Mouse (Mus musculus) midbrain, postnatal 0 days (tissue): ENCODE data around the gene Yae1d1. TPM values are rescaled to one million over a fixed set of nuclear protein-coding genes. Genes with fewer than 3 reads are reported as not detected.

ENCODE experiments used
- ATAC-seq: fragments of 200-750 bp; cut with Nextera tagmentation; 2 replicates; pipeline ENCODE4 v1.8.0; 2017; ENCODE audit warnings: moderate number of reproducible peaks, mild to moderate bottlenecking, moderate TSS enrichment, moderate library complexity; ENCODE audit not compliant: low FRiP score
- DNase-seq: peaks from one replicate; pipeline ENCODE4 v3.0.0-alpha.2; 2015; ENCODE audit warnings: low spot score
- H3K27ac ChIP-seq: fragments of 300-500 bp; sonication (generic); 2 replicates; pipeline ENCODE4 v1.5.1; 2014; ENCODE audit warnings: low read depth, mild to moderate bottlenecking, low read length, mixed read lengths
- H3K27me3 ChIP-seq: fragments of 300-500 bp; sonication (generic); 2 replicates; pipeline ENCODE4 v1.6.1; 2014; ENCODE audit warnings: low read length, control low read depth, mixed read lengths; ENCODE audit not compliant: insufficient read depth
- H3K36me3 ChIP-seq: fragments of 300-500 bp; sonication (generic); 2 replicates; pipeline ENCODE4 v1.6.1; 2014; ENCODE audit warnings: low read length, control low read depth, mixed read lengths; ENCODE audit not compliant: insufficient read depth
- H3K4me1 ChIP-seq: fragments of 300-500 bp; sonication (generic); 2 replicates; pipeline ENCODE4 v1.6.1; 2014; ENCODE audit warnings: mild to moderate bottlenecking, control low read depth, antibody characterized with exemption, low read length, mixed read lengths; ENCODE audit not compliant: insufficient read depth
- H3K4me2 ChIP-seq: fragments of 300-500 bp; sonication (generic); 2 replicates; pipeline ENCODE4 v1.6.1; 2014; ENCODE audit warnings: low read depth, mild to moderate bottlenecking, low read length, mixed read lengths; ENCODE audit not compliant: poor library complexity, severe bottlenecking
- H3K4me3 ChIP-seq: fragments of 300-500 bp; sonication (generic); 2 replicates; pipeline ENCODE4 v1.5.1; 2014; ENCODE audit warnings: low read depth, mild to moderate bottlenecking, low read length, moderate library complexity
- H3K9ac ChIP-seq: fragments of 300-500 bp; sonication (generic); replicated peaks from 2 replicates; pipeline ENCODE4 v1.6.1; 2014; ENCODE audit warnings: mild to moderate bottlenecking, low read length, moderate library complexity, mixed read lengths; ENCODE audit not compliant: poor library complexity, severe bottlenecking
- H3K9me3 ChIP-seq: fragments of 300-500 bp; sonication (generic); 2 replicates; pipeline ENCODE4 v1.6.1; 2016; ENCODE audit warnings: low read length, control low read depth
- CTCF ChIP-seq: IDR thresholded peaks from 2 replicates; pipeline ENCODE4 v1.5.1; 2016; ENCODE audit warnings: antibody characterized with exemption, mild to moderate bottlenecking
- WGBS: fragments of 180-500 bp; shearing (Covaris S2); extraction: QIAGEN DNeasy Blood & Tissue Kit; methylation state at CpG from one replicate; pipeline ENCODE4 v1.1.7; 2014; 5-methylcytosine and 5-hydroxymethylcytosine counted together
- polyA plus RNA-seq: library from polyadenylated mRNA; unstranded; fragments of >200 nt; fragmentation: Nextera tagmentation; extraction: Ambion mirVana; gene quantifications from 2 replicates; pipeline ENCODE4 v1.2.1, GENCODE M21; 2015
- total RNA-seq: library from RNA; depleted of rRNA; stranded (reverse); fragments of >200 nt; gene quantifications from 2 replicates; pipeline ENCODE4 v1.2.3, GENCODE M21; 2014; rRNA removed

Gene Yae1d1
- total and polyA plus RNA-seq, 2 experiments from 2014 or later, result 16.7 to 62.6 TPM

DNA sequence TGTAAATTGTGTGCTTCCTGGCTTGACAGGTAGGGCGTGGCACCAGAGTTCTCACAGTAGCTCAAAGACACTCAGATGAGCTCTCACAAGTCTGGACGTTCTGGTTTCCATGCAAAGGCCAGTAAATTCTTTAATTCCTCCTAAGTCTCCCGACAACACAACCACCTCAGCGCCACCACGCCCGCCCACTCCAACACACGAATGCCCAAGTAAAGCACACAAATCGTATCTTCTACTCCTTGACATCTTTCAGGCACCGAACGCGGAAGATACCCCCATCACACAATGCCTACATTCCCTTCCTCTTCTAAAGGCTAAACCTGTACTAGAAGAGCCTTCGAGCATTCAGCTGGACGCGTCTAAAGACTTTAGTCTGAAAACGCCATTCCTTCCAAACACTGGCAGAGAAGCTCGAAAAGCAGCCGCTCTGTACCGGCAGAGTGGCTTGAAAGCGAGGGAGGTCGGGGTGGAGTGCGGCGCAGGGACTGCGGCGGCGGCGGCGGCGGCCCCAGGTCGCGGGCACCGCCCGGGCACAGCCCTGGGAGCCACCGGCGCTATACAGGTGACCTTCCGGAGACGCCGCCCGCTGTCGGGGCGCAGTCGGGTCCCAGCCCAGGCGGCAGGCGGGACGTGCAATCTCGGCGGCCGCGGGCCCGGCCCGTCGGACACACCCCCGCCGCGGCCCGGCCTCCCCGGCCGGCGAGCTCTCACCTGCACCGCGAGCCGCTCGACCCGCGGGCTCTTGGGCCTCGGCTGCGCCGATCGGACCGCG lies 49.7 kb downstream of the Yae1d1 start:
- DNase-seq (peak; percentile 25), ATAC-seq (peak; percentile 76)
- Histone ChIP-seq H3K4me1 (no peaks in the 10 kb centered on the region), H3K9ac (peak overlapping the region; percentile 97), H3K27me3 (no peaks in the 10 kb centered on the region), H3K36me3 (no peaks in the 10 kb centered on the region), H3K9me3 (no peaks in the 10 kb centered on the region), H3K4me2 (peak overlapping the region; percentile 66), H3K27ac (peak overlapping the region; percentile 98), H3K4me3 (peak overlapping the region; percentile 94)
- WGBS, result under 1% methylated on average over 47 of the region's 70 CpGs
- TF ChIP-seq CTCF, result no peak

DNA sequence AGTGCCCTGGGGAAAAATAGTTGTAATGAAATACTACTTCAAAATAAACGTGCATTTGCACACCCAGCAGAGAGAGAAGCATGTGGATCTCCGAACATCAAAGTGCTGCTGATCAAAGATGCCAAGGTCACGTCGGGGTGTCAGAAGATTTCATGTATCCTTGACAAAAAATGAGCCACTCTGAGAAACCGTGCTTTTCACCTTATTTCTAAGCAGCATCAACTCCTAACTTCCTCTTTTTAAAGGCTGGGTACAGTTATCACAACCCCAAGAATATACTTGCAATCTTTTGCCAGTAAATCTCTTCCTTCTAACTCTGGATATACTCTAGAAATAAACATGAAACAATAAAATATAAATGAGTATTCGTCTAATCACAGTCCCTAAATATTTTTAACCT lies 50.8 kb downstream of the Yae1d1 start:
- Histone ChIP-seq H3K4me2 (peak overlapping the region; percentile 66), H3K9me3 (no peaks in the 10 kb centered on the region), H3K4me1 (no peaks in the 10 kb centered on the region), H3K9ac (no peak overlapping the region), H3K27ac (no peak overlapping the region), H3K4me3 (peak overlapping the region; percentile 94), H3K27me3 (no peaks in the 10 kb centered on the region), H3K36me3 (no peaks in the 10 kb centered on the region)
- DNase-seq (no peak), ATAC-seq (no peak)
- 50% methylated on average over 6 of the region's 6 CpGs for WGBS
- no peak for TF ChIP-seq CTCF

Other genes with a start within 250 kb of the Yae1d1 start
- 101 and 113 TPM in 2 replicates for gene Cdk13, start 188.3 kb downstream of the Yae1d1 start, total RNA-seq
- gene Cdk13, start 188.3 kb downstream of the Yae1d1 start, polyA plus RNA-seq, result 6.9 and 10.9 TPM in 2 replicates
- gene Rala, start 49.1 kb downstream of the Yae1d1 start, total RNA-seq, result 94.8 and 94.9 TPM in 2 replicates
- gene Rala, start 49.1 kb downstream of the Yae1d1 start, polyA plus RNA-seq, result 233 and 257 TPM in 2 replicates